Mouse (Mus musculus): ENCODE measurements around the gene Mrpl39.

GRCm38 (mm10) chr16:84735166-84736105 is at the start of gene Mrpl39:
- TF ChIP-seq CTCF (IDR thresholded peaks at IDR 0.05) (peak; percentile 93), EP300 (IDR thresholded peaks at IDR 0.05) (0 out of 2 replicates have a peak, but pooled peaks have one; percentile 18)

Data from lung, postnatal 0 days (tissue).